Mouse (Mus musculus): Measurements from ENCODE around the gene 3110040M04Rik.
"Not testable (repeated sequence)": the region's sequence is repeated elsewhere in the genome, so short reads cannot be mapped to it uniquely, and the experiment has no call there.

3110040M04Rik gene

GRCm38 (mm10) chr1:151192739-151193138 lies 11.2 kb upstream of the 3110040M04Rik start:
- DNase-seq = not testable (repeated sequence)

GRCm38 (mm10) chr1:151195986-151196385 lies 7.9 kb upstream of the 3110040M04Rik start:
- DNase-seq = not testable (repeated sequence)

- DNase-seq = not testable (repeated sequence)
These were observed 7.2 kb upstream of the 3110040M04Rik start for GRCm38 (mm10) chr1:151196690-151197089.

- DNase-seq = not testable (repeated sequence)
These were observed 5.8 kb upstream of the 3110040M04Rik start, which contains the start of gene Gm47995 for GRCm38 (mm10) chr1:151198120-151198519. TSS of gene Gm47995 (plus strand) at chr1:151198448.

GRCm38 (mm10) chr1:151200620-151201019 lies 3.3 kb upstream of the 3110040M04Rik start:
- DNase-seq = not testable (repeated sequence)

GRCm38 (mm10) chr1:151202771-151203170 lies 1.1 kb upstream of the 3110040M04Rik start:
- DNase-seq = not testable (repeated sequence)

DNA sequence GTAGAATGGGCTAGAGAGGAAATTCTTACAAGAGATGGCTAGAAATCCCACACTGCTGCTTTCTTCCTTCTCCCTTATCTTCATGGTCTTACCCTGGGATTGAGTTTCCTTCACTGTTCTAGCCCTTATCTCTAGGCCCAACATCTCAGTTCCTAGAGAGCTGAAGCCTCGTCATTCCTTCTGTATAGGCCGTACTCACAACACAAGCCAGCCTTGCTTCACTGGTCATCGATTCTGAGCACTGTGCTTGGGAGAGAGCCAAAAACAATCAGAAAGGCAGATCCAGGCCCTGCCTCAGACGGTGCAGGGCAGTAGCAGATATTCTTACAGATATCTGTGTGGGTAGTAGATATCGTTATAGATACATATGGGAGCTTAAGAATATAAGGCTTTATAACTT lies 4.6 kb downstream of the 3110040M04Rik start:
- DNase-seq = not testable (repeated sequence)

GRCm38 (mm10) chr1:151208944-151209343 lies 5.0 kb downstream of the 3110040M04Rik start:
- DNase-seq = not testable (repeated sequence)

DNA sequence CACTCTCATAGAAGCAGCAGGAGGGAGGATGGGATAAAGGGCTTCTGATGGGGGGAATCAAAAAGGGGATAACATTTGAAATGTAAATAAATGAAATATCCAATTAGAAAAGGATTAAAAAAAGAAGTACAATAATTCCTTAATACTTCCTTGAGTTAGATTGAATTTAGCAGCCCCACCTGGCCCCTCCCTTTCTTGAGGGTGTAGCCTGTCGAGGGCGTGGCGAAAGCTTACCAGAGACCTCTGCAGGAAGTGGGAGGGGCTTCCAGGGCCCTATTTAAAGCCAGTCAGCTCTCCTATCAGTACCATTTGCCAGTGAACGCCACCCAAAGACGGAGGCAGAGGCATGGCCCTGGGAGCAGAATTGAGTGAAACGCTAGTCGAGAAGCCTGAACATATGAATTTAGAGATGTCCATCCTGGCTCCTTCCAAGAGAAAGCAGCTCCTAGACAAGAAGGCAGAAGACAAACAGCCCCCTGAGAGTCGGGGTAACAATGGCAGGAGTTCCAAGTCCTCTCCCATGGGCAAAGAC lies 6.0 kb downstream of the 3110040M04Rik start, which contains the start of gene Gm47996:
TSS of gene Gm47996 (plus strand) at position 308 of the 532 bp plus-strand sequence.
- DNase-seq = not testable (repeated sequence)

- not testable (repeated sequence) for DNase-seq
These were observed 7.7 kb downstream of the 3110040M04Rik start for GRCm38 (mm10) chr1:151211666-151212065.

GRCm38 (mm10) chr1:151214862-151215261 lies 10.9 kb downstream of the 3110040M04Rik start:
- DNase-seq = no peak

DNA sequence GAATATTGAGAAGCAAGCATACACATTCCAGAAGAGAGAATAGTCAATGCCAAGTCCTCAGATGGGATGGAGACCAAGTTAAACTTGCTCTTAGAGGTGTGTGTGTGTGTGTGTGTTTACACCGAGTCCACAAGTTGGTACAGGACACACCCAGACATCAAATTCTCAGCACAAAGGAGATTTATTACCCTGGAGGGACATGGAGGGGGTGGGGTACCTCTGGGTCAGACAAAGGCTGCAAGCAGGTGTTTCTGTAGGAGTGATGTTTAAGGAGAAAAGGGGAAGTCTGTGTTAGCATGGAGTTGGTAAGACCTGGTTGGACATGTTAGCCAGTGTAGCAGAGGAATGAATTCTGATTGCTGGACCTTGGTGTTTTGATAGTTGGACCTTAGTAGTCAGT lies 12.1 kb downstream of the 3110040M04Rik start:
- DNase-seq = no peak

DNA sequence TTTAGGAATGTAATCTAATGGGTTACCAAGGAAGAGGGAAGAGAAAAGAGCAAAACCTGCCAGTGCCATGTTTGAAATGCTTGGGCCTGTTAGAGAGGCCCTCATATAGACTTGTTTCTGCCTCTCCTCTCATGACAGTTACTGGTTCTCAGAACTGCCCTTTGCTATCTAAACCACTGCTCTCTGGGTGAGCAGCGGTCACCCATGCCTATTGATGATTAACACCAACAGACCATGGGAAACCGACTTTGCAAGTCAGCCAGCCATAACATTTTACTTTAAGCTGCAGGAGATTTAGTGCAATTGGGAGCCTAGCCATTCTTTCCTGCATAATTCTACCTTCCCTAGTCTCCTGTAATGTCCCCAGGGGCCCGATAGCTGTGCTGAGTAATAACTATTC lies 12.5 kb downstream of the 3110040M04Rik start:
- DNase-seq = no peak

DNA sequence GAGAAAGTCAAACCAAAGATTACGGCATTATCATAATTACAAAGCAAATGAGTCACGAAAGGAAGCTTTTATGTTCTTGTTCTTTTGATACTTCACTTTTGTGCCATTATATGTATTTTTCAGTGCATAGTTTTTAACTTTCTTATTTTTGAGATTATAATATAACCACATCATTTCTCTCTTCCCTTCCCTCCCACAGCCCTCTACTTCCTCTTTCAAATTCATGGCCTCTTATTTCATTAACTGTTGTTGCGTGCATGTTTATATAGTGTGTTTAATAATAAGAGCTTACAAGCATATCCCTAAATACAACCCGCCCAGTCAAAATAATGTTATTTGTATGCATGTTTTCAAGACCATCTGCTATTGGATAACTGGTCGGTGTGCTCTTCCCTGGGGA lies 15.1 kb downstream of the 3110040M04Rik start:
- no peak for DNase-seq

DNA sequence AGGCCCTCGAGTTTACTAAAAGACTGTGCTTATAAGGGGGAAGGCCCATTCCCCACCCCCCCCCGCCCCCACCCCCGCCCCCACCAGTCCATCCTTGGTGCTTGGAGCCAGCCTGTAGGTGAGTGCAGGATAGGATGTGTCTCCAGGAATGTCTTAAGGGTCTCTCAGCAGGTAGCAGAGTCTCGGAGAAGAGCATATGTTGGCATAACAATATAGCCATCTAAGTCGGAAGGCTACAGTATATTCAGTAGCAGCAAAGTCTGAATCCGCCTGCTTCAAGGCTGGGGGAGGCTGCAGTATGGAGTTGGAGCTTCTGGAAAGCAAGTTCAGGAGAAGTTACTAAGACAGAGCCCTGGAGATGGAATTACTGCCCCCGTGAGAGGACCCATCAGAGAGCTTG lies 16.2 kb downstream of the 3110040M04Rik start:
- no peak for DNase-seq

- DNase-seq = no peak
These were observed 18.8 kb downstream of the 3110040M04Rik start for GRCm38 (mm10) chr1:151222561-151223267.

- DNase-seq = no peak
These were observed 19.5 kb downstream of the 3110040M04Rik start for GRCm38 (mm10) chr1:151223377-151223776.

DNA sequence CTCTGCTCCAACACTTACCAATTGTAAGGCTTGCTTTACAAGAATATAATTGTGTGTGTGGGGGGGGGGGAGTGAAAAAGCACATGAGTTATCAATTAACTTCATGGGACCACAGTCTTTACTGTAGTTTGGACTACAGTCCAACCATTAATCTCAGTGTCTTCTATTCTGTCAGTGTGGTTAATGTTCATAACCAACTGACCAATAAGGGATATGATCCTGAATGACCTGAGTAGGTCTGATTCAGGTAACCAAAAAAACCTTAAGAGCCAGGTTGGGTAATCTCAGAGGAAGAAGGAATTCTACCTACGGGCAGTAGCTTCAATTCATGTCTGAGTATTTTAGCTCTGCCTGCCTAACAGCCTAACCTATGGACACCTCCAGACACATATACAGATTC lies 20.6 kb downstream of the 3110040M04Rik start:
- DNase-seq = no peak

DNA sequence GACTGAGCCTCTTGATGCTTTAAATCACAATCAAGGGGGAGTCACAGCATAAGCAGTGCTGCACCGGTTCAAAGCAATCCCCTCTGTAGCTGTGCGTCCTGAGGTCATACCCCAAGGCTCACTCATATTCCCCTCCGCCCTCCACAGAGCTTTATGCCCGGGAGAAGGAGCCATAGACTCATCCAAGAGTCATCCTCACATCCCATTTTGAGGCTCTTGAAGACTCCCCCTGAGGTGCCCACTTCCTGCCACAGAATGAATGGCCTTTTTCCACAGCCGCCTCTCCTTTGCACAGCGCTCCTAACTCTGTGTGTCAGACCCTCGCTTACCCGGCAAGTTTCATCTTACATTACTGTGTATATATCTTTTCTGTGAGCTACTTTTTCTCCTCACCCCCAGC lies 23.6 kb downstream of the 3110040M04Rik start:
- DNase-seq = no peak

- no peak for DNase-seq
These were observed 24.5 kb downstream of the 3110040M04Rik start for GRCm38 (mm10) chr1:151228320-151228989.

- no peak for DNase-seq
These were observed 28.4 kb downstream of the 3110040M04Rik start for GRCm38 (mm10) chr1:151232346-151232745.

DNA sequence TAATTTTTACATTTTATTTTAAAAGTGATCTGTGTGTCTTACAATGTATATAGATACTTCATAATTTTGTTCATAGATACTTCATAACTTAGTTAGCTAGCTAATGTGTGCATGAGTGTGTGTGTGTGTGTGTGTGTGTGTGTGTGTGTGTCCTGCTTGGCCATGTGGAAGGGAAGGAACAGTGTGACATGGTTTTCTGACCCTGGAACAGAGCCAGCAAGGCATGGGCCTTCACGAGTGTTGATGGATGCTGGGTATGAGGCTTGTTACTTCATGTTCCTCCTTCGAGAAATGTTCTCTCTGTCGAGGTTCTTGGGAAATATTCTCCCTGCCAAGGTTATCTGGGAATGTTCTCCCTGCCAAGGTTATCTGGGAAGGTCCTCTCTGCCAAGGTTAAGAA lies 29.8 kb downstream of the 3110040M04Rik start:
- no peak for DNase-seq

GRCm38 (mm10) chr1:151235574-151235973 lies 31.7 kb downstream of the 3110040M04Rik start:
- DNase-seq = no peak

Measured in lung, adult 18-20 months (tissue).